Mouse (Mus musculus): ENCODE results near the gene Nme9.

Nme9 gene

DNA sequence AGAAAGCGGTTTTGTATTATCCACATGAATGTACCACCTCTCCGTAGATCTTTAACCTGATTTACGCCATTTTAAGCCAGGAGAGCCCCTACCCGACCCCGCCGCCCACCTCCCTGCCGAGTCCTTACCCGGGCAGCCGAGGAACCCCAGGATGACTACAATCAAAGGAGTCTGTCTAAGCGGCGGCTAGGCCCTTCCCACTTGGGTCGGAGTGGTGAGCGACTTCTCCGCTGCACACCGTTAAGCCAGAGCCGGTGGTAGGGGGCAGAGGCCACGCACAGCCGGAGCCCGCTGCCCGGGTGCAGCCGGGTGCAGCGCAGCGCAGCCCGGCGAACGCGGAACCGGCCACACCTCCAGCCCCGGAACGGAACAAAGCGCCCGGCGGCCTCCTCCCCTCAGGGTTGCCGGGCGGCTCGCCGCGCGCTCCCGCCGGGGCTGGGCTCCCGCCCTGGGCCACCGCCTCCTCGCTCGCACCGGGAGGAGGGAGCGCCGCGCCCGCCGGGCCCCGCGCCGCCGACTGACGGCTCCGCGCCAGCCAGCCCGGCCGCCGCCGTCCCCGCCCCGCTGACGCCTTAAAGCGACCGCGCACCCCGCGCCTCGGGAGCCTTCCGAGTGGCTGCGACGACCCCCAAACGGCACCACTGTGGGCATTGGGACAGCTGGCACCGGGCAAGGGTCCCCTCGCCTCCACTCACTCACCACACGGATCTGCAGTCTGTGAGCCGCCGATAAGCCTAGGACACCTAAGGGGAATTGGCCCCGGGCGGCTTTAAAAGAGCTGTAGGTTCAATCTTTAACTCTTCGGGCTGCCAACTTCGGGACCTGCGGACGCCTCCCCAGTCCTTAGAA, 14.9 kb upstream of the Nme9 start:
- peak; percentile 12 for DNase-seq (ENCODE audit: low spot score)

DNA sequence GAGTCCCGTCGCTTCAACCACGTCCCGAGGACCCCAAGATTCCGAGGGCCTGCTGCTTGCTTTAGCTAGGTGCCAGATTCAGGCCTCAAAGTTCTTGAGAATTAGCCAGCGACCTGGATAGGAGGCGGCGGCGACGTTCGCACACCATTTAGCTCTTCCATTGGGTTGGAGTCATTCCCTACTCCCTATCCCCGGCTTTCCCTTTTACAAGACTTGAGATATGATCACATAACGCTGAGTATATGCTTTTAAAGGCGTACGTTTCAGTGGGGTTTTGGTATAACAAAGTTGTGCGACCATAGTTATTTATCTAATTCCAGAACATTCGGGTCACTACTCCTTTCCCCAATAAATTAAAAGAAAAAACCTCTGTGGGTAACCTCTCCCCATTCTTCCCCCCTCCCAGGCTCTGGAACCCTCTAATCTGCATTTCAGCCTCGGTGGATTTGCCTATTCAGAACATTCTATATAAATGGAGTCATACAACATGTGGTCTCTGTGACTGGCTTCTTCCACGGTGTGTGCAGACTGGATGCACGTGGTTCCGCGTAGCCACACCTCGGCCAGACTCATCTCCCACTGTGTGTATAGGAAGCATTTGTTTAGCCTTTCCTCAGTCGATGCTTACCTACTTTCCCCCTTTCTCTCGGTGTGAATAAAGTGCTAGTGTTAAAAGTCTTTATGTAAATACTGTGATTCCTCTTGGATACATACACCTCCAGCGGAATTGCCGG, 14.1 kb upstream of the Nme9 start, which contains the start of gene Mras:
Gene Mras (minus strand): TSS at position 351 of the 734 bp plus-strand sequence.
- no peak for DNase-seq (ENCODE audit: low spot score)

DNA sequence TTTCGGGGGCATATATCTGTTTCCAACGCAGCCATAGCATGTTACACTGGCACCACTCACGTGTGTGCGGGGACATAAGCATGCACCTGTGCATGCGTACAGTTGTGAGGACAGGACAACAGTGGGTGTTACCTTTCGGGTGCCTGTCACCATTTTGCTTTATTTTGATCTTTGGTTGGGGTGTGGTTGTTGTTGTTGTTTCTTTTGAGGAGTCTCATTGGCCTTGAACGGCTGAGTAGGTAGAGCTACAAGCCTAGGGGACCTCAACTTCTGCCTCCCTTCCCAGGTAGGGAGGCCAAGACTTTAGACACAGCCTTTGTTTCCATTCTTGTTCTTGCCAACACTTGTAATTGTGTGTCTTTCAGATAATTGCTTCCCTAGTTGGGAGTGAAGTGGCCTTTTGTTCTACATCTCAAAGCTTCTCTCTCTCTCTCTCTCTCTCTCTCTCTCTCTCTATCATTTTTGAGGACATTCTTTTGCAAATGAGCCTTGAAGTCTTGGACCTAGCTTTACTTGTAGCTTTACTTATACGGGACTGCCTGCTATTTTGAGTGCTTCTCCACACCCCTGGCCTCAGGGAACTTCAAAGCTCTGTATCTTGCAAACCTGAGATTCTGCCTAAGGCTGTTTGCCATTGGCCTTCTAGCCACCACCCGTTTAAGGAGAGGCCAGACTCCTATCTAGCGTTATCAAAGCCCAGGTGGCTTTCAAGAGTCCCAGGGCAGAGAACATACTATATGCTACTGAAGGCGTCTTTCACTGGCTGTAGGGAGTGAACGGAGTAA, 13.3 kb upstream of the Nme9 start:
- DNase-seq (ENCODE audit: low spot score) = no peak

DNA sequence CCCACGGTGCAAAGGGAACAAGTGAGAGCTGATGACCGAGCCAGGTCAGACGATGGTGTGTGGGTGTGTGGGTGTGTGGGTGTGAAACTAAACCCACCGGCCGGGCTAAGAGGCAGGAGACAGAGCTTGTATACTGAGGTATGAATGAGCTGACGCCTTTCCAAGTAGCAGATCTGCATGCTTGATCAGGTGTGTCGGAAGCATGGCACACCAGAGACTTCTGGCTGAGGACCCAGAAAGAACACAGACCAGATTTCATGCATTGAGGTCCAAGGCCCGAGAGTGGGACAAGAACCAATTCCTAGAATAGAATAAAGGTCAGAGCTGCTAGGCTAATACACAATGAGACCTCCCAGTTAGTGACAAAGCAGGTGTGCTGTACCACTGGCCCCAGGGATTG, 12.2 kb upstream of the Nme9 start:
- no peak for DNase-seq (ENCODE audit: low spot score)

DNA sequence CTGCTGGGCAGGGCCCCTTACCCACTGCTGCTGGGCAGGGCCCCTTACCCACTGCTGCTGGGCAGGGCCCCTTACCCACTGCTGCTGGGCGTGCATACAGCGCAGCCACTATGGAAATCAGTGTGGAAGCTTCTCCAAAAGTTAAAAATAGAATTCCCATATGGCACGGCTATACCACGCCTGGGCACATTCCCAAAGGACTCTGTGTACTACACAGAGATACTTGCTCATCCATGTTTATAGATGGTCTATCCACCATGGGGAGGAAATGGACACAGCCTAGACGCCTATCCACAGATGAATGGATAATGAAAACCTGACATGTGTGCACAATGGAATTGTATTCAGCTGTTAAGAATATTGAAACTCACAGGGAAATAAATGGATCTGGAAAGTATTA, 10.3 kb upstream of the Nme9 start:
- DNase-seq (ENCODE audit: low spot score) = no peak

DNA sequence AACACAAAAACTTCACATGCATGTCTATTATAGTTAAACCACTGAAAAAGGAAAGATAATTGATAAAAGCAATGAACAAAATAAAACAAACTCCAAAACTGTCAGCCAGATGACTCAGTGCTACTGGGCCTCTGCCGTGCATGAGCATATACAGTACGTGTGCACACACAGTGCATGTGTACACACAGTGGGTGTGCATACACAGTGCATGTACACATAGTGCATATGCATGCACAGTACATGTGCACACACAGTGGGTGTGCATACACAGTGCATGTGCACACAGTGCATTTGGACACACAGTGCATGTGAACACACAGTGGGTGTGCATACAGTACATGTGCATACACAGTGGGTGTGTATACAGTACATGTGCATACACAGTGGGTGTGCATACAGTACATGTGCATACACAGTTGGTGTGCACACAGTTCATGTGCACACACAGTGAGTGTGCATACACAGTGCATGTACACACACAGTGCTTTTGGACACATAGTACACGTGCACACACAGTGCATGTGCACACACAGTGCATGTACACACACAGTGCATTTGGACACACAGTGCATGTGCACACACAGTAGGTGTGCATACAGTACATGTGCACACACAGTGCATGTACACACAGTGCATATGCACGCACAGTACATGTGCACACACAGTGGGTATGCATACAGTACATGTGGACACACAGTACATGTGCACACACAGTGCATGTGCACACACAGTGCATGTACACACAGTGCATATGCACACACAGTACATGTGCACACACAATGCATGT, 9.4 kb upstream of the Nme9 start:
- DNase-seq (ENCODE audit: low spot score) = no peak

DNA sequence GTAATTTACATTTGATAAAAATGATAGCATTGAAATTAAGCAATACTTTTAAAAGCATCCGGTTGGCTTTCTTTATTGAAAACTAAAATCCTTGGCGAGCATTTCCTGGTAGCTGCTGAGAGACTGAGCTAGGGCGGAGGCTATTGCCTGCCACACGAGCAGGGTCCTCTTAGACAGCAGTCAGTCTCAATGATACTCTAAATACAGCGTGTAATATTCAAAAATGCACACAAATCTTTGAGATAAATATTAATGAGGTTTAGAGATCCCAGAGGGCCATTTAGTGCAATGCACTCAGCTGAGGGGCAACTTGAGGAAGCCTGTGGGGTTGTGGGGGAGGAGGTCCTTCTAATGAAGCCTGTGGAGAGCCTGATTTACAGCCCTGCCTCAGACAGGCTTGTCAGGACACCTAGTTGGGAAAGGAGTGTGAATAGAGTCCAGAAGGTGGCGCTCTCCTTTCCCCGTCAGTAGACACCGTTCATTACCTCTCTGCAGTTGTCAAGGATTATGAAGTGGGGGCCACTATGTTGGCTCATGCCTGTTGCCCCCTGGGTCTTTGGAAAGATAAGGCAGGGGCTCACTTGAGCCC, 6.6 kb upstream of the Nme9 start:
- DNase-seq (ENCODE audit: low spot score) = no peak

DNA sequence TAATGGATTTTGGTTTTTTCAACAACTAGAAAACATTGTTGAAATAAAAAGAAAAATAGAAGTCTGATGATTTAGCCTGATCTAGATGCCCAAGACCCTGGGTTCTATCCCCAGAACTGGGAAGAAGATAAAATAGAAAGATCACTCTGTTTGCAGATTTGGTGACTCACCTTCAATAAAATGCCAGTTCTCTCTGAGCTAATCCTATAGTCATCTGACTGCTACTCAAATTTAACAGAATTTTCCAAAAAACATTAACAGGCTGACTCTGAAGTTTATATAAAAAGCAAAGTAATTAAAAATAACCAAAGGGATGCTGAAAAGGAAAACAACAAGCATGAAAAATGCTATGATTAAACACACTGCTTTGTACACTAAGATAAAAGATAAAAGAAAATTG, 5.0 kb upstream of the Nme9 start:
- DNase-seq (ENCODE audit: low spot score) = no peak

DNA sequence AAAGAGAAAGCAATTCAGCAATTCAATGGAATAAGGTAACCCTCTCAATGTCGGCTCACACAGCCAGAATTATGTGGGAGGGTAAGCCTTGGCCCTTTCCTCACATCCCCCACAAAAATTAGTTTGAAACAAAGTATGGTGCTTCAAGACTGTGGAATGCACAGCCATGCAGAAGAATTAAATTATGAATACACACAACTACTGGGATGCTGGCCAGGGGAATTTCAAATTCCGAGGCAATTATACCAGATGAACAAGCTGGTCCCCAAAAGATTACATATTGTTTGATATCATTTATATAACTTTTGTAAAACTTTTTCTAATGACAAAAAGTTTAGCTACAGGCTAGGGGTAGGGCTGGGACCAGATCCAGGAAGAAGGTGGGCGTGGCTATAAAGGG, 4.0 kb upstream of the Nme9 start:
- no peak for DNase-seq (ENCODE audit: low spot score)

DNA sequence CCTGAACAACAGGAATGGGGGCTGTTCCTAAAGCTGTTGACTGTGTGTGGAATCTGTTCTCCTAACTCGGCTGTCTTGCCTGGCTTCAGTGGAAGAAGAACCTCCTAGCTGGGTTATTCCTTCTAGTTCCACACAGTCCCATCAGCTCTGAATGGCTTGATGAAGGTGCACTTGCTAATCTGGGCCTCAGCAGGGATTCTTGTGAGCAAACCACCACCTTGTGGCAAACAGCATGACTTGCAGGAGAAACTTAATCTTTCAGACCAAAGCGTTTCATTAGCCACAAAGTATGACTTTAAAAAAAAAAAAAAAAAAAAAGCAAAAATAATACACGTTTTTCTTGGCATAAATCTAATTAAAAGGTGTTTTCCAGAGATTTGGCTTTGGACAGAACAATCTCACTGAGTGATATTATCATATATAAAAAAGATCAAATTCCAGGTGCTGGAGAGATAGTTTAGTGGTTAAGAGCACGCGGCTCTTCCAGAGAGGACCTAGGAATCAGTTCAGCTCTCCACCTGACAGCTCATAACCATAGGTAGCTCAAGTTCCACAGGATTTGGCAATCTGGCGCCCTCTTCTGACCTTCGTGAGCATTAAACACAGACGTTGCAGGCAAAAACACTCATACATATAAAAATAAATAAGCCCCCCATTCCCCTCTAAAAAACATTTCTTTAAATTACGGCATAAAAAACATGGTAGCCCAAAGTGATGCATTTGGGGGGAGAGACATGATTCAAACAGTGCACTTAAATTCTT, 1.2 kb upstream of the Nme9 start:
- peak; percentile 17 for DNase-seq (ENCODE audit: low spot score)

DNA sequence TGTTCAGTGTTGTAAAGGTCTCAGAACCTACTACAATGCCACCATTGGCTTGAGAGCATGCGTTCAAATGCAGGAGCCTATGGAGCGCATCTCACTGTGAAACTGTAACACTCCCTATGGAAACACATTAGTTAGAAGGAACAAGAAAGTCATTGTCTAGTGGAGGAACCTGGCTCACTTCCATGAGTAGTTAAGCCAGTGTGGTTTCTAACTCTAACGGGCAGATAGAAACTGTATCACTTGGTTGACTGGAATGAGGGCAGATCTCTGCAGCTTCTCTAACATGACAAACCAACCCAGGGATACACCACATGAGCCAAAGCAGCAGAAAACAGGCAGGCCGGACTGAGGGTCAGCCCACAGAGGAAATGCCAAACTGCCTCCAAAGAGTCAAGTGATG, 2.9 kb downstream of the Nme9 start:
- no peak for DNase-seq (ENCODE audit: low spot score)

DNA sequence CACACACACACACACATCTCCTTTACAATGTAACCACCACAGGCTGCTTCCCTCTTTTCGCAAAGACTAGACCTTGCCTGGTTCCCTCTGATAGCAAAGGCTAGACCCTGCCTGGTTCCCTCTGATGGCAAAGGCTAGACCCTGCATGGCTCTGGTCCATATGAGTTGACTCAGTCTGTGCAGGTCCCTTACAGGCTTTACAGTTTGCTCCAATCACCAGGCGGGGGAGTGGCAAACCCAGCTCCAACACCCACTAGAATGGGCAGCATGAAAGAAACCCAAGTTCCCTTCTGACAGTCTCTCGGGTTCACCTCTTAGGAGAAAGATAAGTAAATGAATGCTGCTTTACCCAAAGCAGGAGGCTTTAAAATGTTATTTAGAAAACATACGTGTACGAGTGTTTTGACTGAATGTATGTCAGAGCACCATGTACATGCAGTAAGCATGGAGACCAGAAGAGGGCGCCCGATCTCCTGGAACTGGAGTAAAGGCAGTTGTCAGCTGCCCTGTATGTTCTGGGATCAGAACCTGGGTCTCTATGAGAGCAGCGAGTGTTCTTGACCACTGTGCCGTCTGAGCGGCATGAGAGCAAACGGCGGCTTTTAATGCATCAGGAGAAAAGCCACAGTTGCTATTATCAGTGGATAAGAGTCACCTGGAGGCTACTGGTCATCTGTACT, 7.4 kb downstream of the Nme9 start:
- peak; percentile 22 for DNase-seq (ENCODE audit: low spot score)

DNA sequence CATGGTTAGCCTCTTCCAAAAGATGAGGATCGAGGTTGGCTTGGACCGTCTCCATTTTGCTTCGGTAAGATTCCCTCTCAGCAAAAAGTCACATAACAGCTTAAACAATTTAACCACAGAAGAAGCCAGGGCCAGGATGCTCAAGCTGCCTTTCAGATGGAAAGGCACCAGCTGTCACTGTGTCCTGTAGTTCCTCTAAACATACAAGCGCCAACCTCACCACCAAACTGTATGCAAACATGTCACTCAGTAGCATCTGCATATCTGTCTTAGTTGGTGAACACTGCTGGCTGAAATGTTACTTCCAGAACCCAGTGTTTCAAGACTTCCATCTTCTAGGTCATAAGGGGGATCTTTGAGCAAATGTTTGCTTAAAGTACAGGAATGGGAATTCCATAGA, 8.5 kb downstream of the Nme9 start:
- DNase-seq (ENCODE audit: low spot score) = no peak

DNA sequence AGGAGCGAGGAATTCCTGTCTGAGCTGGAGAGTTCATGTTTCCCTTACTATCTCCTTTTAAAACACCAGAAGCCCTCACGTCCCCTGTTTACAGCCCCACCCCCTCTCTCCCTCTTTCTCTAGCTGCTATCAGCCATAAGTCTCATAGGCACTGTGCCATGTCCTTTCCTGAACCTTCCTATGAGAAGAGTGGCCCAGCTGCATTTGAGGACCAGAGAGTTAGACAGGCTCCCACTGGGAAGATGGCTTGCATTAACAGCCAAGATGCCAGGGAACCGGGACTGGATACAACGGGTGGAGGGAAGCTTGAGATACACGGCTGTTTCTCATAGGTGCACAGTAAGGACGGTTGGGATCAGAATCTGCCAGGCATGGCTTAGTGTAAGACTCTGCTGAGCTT, 13.6 kb downstream of the Nme9 start:
- no peak for DNase-seq (ENCODE audit: low spot score)

DNA sequence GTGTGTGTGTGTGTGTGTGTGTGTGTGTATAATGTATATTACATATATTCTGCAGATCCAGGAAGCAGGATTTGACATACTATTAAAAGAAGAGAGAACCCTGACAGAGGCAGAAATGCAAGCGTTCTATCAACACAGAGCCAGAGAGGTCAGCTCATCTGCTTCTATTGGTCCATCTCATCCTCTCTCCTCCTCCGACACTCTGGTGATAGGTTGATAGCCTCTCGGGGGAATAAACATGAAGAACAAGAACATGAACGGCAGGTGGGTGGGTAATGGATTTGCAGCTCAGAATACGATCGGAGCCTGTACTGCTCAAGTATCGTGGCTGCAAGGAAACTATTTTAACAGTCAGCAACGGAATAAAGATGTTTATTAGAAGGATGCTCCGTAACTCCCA, 17.3 kb downstream of the Nme9 start:
- DNase-seq (ENCODE audit: low spot score) = no peak

DNA sequence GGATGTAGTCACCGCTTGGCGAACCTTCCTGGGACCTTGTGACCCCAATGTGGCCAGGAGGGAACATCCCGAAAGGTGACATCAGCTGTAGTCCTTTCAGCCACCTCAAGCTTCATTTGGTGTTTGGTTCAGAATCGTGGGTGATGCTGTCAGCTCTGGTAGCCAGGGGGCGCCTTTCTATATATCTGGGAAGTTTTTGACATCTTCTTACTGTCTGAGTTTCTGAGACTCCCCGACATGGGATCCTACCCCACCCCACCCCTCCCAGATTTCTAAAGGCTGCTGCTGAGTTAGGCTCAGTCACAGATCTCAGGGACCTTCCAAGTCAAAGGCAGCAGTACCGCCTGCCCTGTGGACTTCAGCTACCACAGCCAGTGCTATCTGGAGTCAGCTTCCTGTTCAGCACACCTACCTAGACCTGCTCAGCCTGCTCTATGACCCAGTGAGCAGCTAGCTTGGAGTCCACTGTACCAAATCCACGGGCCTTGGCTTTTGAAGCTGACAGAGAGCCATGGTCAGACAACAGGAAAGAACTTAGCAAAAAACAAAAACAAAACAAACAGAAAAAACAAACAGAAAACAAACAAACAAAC, 18.5 kb downstream of the Nme9 start:
- no peak for DNase-seq (ENCODE audit: low spot score)

DNA sequence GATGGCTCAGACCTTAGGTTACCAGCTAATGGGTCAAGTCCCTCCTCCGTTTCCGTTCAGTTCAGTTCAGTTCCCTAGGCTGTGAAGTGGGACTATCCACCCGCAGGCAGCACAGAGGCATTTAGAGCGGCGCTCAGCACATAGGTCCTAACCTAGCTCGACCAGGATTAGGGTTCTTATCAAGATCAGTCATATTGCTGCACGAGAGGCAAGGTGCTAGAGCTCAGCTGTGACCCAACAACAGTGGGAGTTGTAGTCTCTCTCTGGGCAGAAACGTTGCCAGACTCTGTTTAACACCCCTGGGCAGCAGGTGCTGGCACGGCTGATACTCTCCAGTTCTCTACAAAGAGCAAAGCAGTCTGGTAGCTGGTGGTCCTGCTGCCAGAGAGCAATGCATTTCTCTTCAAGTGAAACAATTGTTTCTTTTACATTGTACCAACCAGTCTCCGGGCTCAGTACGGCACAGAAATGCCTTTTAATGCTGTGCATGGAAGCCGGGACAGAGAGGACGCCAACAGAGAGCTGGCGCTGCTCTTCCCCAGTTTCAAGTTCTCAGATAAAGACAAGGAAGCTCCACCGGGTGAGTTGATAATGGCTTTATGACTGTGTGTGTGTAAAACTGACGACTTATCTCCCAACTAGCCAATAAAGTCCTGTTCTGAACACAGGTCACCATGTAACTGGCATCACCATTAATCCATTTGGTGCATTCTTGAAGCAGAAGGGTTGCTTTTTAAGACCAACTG, 19.2 kb downstream of the Nme9 start:
- no peak for DNase-seq (ENCODE audit: low spot score)

DNA sequence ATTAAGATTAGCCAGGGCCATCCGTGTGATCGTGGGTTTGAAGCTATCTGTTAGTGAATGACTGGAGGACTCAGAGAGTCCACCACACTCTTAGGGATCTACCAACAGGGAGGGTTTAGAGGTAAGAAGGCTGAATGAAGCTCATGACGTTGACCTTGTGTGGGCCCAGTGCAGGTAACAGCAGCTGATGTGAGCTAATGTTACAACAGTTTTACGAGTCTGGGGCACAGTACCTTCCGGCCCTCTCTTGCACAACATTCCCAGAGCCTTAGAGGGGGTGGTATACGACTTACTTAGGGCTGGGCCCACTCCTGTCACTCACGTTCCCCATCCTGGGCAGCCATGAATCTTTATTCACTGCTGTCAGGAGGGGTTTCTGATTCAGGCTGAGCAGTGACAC, 20.1 kb downstream of the Nme9 start:
- DNase-seq (ENCODE audit: low spot score) = no peak

DNA sequence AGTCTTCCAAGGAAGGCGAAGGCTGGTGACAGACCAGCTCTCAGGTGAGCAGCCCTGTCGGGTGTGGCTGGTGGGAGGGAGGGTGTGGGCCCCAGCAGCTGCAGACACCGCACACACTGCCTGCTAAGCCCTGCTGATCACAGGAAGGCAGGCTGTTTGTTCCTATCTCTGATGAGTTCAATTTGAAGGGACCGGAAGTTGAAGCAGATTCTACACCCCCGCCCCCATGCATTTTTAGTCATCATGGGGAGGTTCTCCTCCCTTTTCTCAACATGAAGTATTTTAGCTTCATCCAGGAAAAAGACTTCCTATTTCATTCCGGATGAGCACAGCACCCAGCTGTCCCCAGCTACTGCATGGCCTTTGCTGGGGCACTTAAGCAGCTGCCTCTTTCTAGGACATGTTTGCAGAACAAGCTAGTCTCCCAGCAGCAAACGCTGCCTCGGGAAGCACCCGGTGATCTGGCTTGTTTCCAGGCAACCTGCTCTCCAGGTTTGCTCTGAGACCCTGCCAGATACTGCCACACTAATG, 28.0 kb downstream of the Nme9 start:
- DNase-seq (ENCODE audit: low spot score) = no peak

All from MN1 (cell line).